Mouse (Mus musculus) brain, embryonic 14.5 days (tissue): ENCODE measurements around the gene Ccdc73. TPM values are rescaled to one million over a fixed set of nuclear protein-coding genes. Genes with fewer than 3 reads are reported as not detected.
A peak's percentile ranks its signal among the peaks of the same experiment; 100 is the strongest.
"Not testable (repeated sequence)": the region's sequence is repeated elsewhere in the genome, so short reads cannot be mapped to it uniquely, and the experiment has no call there.

Experiments used
- DNase-seq: peaks from one replicate; pipeline ENCODE4 v3.0.0-alpha.2; 2011; ENCODE audit warnings: low read depth
- CTCF ChIP-seq: fragments of 200-500 bp; IDR thresholded peaks from 2 replicates; pipeline ENCODE4 v1.5.1; 2012; ENCODE audit warnings: inconsistent platforms, mild to moderate bottlenecking, moderate library complexity, borderline replicate concordance; ENCODE audit not compliant: insufficient read depth, insufficient read length; ENCODE audit errors: extremely low read depth
- POLR2A ChIP-seq: fragments of 200-500 bp; IDR thresholded peaks from 2 replicates; pipeline ENCODE4 v1.6.1; 2012; ENCODE audit warnings: mild to moderate bottlenecking, inconsistent platforms, borderline replicate concordance; ENCODE audit not compliant: poor library complexity, insufficient read depth, insufficient read length, severe bottlenecking; ENCODE audit errors: extremely low read depth
- polyA plus RNA-seq: library from polyadenylated mRNA; depleted of rRNA; stranded (reverse); fragments of >200 nt; gene quantifications from 2 replicates; pipeline ENCODE4 v1.2.3, GENCODE M21; 2012; rRNA removed

Ccdc73 gene
- 3.4 and 4.1 TPM in 2 replicates for polyA plus RNA-seq

DNA sequence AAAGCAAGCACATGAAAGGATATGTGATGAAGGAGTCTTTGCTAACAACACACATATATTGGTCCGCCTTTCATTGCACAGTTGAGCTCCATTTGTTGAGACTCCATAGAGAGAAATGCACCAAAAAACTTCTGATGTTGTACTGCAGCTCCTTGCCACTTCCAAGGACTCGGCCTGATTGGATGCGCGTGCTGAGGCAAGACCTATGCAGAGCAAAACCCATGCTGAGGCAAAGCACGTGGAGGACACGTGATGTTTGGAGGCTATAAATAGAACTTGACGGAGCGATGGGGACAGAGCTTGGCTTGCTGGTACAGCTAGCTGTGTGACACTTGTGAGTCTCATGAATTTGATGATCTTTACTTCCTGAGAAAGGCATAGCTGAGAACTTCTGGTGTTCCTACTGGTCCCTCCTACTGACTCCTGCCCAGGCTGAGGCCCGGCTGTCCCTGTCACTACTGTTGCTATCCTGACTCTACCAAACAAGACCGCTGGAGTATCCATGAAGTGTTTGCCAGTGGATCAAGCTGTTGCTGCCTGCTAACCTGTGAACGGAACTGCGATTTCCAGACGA lies at the start of gene Ccdc73:
Gene Ccdc73, plus strand, starts transcription at position 524 of the 574 bp plus-strand sequence.
- no peak for DNase-seq
- TF ChIP-seq POLR2A: no peak
- no peak for TF ChIP-seq CTCF

GRCm38 (mm10) chr2:104818763-104819162 lies 48.8 kb upstream of the Ccdc73 start:
- not testable (repeated sequence) for DNase-seq

GRCm38 (mm10) chr2:104826191-104826590 lies 41.4 kb upstream of the Ccdc73 start:
- DNase-seq: no peak
- TF ChIP-seq CTCF: no peak
- no peak for TF ChIP-seq POLR2A

DNA sequence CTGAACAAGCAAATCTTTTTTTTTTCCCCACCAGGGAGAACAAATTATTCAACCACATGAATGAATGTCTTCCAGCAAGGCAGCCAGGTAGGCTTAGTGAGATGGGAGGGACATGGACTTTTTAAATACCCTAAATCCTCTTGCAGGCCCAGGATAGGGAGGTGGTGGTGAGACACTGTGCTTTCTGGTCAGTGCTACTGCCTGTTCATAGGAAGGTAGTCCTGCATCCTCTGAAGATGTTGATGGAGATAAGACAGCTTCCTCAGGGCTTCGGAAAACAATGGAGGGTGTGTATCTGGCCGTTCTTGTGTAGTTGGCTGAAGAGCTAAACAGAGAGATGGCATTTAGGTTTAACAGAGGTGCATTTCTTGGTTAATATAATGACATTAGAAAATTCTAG lies 35.1 kb upstream of the Ccdc73 start:
- TF ChIP-seq POLR2A (no peak), CTCF (no peak)

GRCm38 (mm10) chr2:104840974-104841373 lies 26.6 kb upstream of the Ccdc73 start:
- TF ChIP-seq CTCF: no peak
- no peak for DNase-seq

More for the DNA sequence above, 35.1 kb upstream of the Ccdc73 start:
- no peak for DNase-seq

GRCm38 (mm10) chr2:104841736-104842135 lies 25.9 kb upstream of the Ccdc73 start:
- TF ChIP-seq CTCF (no peak), POLR2A (no peak)
- DNase-seq: no peak

GRCm38 (mm10) chr2:104842559-104842958 lies 25.0 kb upstream of the Ccdc73 start:
- TF ChIP-seq CTCF: no peak
- no peak for TF ChIP-seq POLR2A
- no peak for DNase-seq

DNA sequence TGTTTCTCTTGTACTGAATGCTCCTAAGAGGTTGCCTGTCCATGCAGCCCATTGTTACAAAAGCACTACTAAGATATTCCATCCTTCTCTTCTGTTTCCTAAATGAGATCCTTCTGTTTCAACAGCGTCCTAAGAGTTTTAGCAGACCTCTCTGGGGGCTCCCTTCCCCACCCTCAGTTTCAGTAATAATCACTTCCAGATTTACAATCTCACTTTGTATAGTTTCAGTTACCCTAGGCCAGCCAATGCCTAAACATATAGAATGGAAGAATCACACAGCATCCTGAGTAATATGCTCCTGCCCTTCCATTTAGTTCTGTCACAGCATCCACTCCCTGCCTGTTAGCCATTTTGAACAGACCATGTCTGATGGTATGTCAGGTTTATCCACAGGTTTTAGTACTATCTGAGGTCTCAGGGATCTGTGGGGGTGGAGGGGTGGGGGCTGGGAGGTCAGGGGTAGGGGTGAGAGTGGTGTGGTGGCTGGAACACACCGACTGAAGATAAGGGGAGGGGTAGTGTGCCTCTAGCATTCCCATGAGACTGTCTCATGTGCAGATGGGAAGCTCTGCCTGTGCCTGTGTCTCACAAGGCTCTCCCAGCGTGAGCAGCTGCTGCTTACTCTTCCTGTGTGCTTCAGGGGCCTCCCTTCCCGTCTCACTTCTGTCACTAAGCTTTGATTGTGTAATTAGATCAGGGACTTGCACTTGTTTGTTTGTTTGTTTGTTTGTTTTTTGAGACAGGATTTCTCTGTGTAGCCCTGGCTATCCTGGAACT lies 20.8 kb upstream of the Ccdc73 start:
- TF ChIP-seq POLR2A (no peak), CTCF (no peak)
- DNase-seq: peak; percentile 33

GRCm38 (mm10) chr2:104847645-104848044 lies 20.0 kb upstream of the Ccdc73 start:
- TF ChIP-seq CTCF: peak; percentile 51; the same call in 1 of the 2 replicates
- TF ChIP-seq POLR2A: no peak
- DNase-seq: peak; percentile 50

DNA sequence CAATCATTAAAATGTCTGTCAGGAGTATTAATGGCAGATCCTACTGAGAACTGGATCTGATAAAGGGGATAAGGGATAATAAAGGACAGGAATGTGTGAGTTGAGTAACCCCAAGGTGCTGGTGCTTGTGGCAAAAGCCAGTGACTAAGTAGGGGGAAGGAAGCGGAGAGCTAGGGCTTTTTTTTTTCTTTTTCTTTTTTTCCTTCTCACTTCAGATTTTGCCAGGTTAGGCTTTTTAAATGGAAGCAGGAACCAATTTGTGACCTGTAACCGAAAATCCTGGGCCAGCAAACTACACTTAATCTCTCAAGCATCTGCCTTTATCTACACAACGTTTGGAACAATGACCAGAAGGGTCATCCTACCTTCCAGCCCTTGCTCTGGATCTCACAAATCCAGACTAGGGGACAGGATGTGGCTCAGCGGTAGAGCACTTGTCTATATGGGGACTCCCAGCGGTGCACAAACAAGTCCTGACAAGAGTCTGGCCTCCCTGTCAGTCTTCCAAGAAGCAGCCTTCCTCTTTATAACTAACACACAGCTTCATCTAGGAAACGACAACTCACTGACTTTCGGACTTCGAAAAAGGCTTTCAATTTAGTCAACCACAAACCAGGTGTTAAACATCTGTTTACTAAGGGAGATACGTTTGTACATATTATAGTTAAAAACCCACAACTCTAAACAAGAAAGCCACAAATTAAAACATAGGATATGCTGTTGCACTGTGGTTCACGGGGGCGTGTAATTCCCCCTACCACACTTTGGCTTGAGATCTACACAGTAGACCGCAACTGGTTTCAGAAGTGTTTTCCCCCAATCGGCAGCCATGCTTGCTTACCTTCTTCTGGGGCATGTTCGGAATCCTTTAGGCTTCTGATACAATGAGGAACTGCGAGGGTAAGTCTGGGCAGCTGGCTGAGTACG lies 19.1 kb upstream of the Ccdc73 start:
- TF ChIP-seq POLR2A (no peak), CTCF (no peak)

DNA sequence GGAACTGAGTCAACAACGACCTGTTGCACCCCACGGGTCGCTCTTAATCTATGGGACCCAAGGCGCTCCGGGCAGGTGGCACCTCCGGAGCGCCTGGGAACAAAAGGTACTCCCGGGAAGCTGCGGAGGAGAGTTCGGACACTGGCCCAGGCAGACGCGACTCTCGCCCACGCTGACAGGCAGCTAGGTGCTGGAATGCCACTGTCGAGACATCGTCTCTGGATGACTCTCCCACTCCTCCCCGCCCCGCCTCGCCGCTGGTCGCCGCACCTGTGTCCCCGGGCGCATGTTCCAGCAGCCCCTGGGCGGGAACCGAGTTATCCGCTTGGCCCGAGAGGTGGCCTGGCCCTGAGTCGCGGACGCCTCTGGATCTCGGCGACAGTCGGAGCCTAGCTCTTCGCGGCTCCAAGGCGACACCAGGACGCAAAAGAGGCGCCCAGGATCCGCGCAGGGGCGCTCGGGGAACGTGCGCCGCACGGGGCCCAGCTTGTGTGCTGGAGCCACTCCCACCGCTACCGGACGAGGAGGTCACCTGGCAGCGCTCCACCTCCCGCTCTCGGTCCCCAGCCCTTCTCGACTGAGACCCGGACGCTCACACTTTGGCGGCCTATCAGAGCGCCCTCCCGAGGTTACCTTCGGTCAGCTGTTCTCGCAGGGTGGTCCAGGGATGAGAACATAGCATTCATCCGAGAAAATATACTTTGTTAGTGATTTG lies 18.2 kb upstream of the Ccdc73 start, which contains the start of gene Prrg4:
Gene Prrg4, minus strand, starts transcription at position 601 of the 715 bp plus-strand sequence.
- DNase-seq: peak; percentile 65
- TF ChIP-seq POLR2A (no peak), CTCF (no peak)

More for the DNA sequence above, 19.1 kb upstream of the Ccdc73 start:
- peak; percentile 12 for DNase-seq

- DNase-seq: no peak
- TF ChIP-seq CTCF (no peak), POLR2A (no peak)
These were observed 17.6 kb upstream of the Ccdc73 start for GRCm38 (mm10) chr2:104849991-104850359.
